ENCODE assay signal across 19 mouse cellular contexts in genomic region chr13:30062285-30062684, GRCm38 (mm10).
"Had no signal": no experiment of that assay in that cellular context is flagged by ENCODE, and none has a peak within 500 bp of the region (broad histone marks: within the 10 kb centered on the region; RNA-seq: fewer than 3 reads in every experiment).

No protein-coding gene starts in this region.

- H3K4me1 ChIP-seq: liver, embryonic 15.5 days; lung, embryonic 15.5 days; megakaryocyte, embryonic 14.5 days; midbrain, embryonic 13.5 days; midbrain, embryonic 15.5 days; neural tube, embryonic 13.5 days; neural tube, embryonic 15.5 days had no signal

- DNase-seq: liver, postnatal 0 days; lung, adult 2 months; lung, postnatal 10 days; retina, postnatal 1 day; right cerebral cortex, adult 18-20 months; right cerebral cortex, postnatal 25 days; right cerebral cortex, postnatal 4 days; spleen, adult 18-20 months; thymus, adult 18-20 months; thymus, postnatal 14 days; thymus, postnatal 36 days had no signal

- H3K9ac ChIP-seq: liver, embryonic 15.5 days; liver, postnatal 0 days; lung, embryonic 15.5 days; midbrain, embryonic 13.5 days; midbrain, embryonic 15.5 days; neural tube, embryonic 13.5 days; neural tube, embryonic 15.5 days had no signal

- H3K4me3 ChIP-seq: liver, embryonic 15.5 days; lung, embryonic 15.5 days; megakaryocyte, embryonic 14.5 days; midbrain, embryonic 13.5 days; midbrain, embryonic 15.5 days; neural tube, embryonic 13.5 days; neural tube, embryonic 15.5 days had no signal

- H3K27me3 ChIP-seq: liver, embryonic 15.5 days; lung, embryonic 15.5 days; midbrain, embryonic 13.5 days; midbrain, embryonic 15.5 days; neural tube, embryonic 13.5 days; neural tube, embryonic 15.5 days had no signal

- ATAC-seq: liver, postnatal 0 days; midbrain, embryonic 13.5 days; midbrain, embryonic 15.5 days had no signal

- H3K36me3 ChIP-seq: liver, embryonic 15.5 days; lung, embryonic 15.5 days; midbrain, embryonic 13.5 days; midbrain, embryonic 15.5 days; neural tube, embryonic 13.5 days; neural tube, embryonic 15.5 days had no signal

- H3K27ac ChIP-seq: liver, embryonic 15.5 days; lung, embryonic 15.5 days; macrophage; midbrain, embryonic 13.5 days; midbrain, embryonic 15.5 days; neural tube, embryonic 13.5 days; neural tube, embryonic 15.5 days had no signal

- H3K9me3 ChIP-seq: liver, embryonic 15.5 days; lung, embryonic 15.5 days; megakaryocyte, embryonic 14.5 days; midbrain, embryonic 13.5 days; midbrain, embryonic 15.5 days; neural tube, embryonic 13.5 days; neural tube, embryonic 15.5 days had no signal

- H3K4me2 ChIP-seq: liver, embryonic 15.5 days; lung, embryonic 15.5 days; midbrain, embryonic 13.5 days; midbrain, embryonic 15.5 days; neural tube, embryonic 13.5 days; neural tube, embryonic 15.5 days had no signal
